Mouse (Mus musculus): Measurements from ENCODE around the gene Abl1.

DNA sequence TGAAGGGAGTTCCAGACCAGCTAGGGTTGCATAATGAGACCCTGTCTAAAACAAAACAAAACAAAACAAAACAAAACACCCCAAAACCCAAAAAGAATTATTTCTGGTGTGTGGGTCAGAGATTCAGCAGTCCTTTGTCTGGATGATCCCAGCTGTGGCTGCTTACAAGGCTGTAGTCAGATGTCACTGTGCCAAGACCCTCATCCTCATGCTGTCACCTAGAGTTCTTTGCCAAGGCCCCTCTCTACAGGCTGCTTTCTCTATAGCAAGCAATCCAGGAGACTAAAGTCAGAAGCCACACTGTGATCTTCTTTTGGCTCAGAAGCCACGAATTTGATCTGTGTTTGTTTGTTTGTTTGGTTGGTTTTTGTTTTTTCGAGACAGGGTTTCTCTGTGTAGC is 24.5 kb downstream of the Abl1 start:
- TF ChIP-seq CTCF (IDR thresholded peaks at IDR 0.05) (no peak), EP300 (IDR thresholded peaks at IDR 0.05; ENCODE audit: insufficient read depth, low read depth, low read length) (no peak)
